Mouse (Mus musculus) natural killer cell, adult 2 months (primary cell): ENCODE measurements around the gene Sobp.

ENCODE experiments used
- DNase-seq, 2 experiments: peaks; one replicate each; pipeline ENCODE4 v3.0.0; 2022; ENCODE audit warnings: low spot score in 2 of 2

The Sobp gene

DNA sequence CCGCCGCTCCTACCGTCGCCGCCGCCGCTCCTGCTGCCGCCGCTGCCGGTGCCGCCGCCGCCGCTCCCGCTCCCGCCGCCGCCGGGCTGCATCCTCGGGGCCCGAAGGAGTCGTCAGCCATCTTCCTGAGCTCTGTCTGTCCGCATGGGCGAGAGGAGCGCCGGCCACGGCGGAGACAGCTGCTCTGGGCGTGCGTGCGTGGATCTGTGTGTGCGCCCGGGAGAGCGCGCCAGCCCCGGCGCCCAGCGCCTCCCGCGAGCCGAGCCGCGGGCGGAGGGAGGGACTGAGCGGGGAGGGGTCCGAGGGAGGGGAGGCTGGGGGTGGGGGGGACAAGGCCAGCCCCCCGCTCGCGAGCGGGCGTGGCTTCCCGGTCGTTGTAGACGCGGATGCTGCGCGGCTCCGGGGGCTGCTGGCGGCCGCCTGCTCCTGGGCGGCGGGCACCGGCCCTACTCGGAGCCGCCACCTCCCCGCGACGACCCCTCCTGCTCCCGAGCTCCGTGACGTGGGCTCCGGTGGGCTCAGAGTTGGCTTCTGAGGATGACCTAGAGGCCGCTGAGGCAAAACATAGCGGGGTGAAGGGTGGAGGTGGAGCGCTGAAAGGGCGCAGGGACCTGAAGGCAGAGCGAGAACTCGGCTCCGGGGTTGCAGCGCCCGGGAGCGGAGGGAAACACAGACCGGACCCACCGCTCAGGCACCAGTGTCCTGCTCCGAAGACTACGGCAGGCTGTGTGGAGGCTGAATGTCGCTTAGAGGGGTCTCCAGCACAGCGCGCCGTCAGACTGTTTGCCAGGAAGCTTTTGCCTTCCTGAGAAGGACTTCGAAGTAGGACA is at the start of gene Sobp, which contains the start of gene 9030612E09Rik:
Sobp (minus strand) TSS at position 205 of the 830 bp plus-strand sequence.
9030612E09Rik (plus strand) TSS at position 379 of the 830 bp plus-strand sequence.
- no peak for DNase-seq

DNA sequence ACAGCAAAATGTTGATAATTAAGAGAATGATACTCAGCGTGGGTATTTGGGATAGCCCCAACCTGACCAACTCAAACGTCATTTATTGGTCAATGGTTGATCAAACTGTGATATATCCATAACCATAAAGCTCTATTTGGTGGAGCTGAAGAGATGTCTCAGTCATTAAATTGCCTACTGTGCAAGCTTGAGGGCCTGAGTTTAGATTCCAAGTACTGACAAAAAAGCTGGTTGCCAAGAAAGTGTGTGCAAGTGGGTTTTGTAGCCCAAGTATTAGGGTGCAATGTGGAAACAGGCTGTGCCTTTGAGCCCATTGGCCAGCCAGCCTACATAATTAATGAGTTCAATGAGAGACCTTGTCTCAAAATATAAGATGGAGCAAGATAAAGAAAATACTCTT is 49.1 kb upstream of the Sobp start:
- no peak for DNase-seq

DNA sequence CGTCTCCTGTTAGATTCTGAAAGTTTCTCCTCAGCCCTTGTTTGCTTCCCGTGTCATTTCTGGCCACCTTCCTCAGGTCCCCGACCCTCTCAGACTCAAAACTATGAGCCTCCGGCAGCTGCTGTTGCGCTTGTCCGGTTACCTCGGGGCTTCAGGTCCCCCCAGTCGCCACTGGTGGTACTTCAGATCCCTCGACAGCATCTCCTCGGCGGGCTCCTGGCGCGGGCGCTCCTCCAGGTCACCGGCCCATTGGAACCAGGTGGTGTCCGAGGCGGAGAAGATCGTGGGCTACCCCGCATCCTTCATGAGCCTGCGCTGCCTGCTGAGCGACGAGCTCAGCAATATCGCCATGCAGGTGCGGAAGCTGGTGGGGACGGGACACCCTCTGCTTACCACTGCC is 47.3 kb upstream of the Sobp start:
- DNase-seq = no peak

DNA sequence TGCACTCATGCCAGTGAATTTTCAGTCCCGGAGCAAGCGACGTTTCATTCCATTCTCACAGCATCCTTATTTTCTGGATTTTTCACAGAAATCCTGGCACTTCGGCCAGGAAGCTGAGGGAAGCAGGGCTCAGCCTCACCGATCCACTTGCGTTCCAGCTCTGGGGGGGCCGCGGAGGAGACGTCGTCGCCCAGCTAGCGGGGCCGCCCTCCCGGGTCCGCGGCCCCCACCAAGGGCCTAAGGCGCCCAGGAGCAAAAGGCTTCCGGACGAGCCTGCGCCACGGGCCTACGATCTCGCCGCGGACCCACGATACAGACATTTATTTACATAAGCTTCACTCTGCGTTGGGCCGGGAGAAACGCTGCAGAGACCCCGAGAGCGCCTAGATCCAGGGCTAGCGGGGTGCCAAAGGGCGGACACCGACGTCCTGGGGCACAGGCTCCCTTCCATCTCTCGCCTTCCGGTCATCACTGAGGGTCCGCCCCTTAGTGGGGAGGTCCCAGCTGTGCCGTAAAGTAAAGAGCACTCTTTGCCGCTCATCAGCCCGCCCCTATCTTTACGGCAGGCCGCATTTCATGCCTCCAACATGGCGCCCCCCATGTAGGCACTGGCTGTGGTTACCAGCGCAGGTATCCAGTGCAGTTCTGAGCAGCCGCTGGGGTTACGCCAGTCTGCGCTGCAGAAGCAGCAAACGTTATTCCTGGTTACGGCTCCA is 46.7 kb upstream of the Sobp start, which contains the start of gene Pdss2:
Pdss2 (plus strand) TSS at position 577 of the 716 bp plus-strand sequence.
- DNase-seq = peak; percentile 87 to 89

DNA sequence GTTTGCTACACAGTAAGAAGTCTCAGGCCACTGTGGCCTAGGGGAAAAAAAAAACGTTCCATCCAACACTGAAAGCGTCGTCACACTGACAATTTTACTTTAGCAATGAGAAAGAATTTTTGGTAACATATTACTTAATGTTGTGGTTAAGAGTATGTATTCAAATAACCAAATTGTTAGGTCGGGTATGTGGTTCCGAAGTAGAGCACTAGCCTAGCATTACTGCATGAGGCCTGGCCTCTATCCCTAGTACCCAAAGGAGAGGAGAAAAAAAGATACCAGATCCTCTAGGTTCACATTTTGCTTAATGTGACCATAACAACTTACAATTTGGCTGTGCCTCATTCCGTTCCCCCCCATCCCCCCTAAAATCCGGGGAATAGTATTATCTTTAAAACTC is 46.1 kb upstream of the Sobp start:
- no peak for DNase-seq

DNA sequence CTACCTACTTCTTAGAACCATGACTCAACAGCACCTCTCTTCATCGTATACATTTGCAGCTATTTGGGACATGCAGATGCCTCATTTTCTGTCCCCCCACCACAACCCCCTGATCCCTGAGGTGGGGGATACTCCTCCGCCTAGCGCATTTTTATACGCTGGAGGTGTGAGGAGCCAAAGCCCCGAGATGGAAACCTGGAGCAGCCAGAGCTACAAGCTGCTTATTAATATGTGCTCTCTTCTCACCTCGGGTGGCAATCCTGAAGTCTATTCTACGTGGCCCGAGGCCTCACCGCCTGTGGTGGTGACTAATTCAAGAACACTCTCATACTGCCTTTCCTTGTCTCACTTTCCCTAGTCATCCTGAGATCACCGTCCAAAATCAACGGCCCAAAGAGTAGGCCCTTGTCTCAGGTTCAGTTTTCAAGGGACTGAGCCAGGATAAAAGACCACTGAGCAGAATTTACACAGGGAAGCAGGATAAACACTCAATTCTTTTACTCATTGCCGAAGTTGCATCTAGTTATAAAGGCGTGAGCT is 43.1 kb upstream of the Sobp start:
- DNase-seq = no peak

DNA sequence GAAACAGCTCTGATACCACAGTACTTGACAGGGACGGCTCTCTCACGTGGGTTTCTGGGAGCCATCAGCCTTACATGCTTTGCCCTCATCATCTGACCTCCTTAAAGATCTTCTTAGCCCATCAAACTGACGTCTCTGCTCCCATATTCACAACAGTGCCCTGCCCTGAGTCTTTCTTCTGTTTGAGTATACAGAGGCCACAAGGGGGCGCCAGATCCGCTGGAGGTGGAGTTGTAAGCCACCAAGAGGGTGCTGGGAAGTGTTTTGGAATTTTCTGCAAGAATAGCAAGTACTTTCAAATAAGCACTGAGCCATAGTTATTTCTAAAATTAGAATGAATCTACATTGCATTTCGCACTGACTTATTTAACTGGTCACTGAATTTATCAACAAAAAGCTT is 37.5 kb upstream of the Sobp start:
- peak; percentile 18 to 58 for DNase-seq

DNA sequence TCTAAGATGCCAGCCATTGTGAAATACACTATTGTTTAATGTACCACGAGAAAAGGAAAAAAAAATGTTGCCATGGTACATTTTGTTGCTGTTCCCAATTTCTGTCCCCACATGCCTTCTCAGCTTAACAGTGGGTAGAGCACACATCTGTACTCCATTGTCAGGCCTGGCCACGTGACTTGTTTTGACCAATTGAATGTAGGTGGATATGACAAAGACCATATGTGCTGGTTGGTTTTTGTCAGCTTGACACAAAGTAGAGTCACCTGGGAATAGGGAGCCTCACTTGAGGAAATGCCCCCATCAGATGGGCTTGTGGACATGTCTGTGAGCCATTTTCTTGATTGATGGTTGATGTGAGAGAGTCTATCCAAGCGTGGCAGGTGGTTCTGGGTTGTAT is 29.5 kb upstream of the Sobp start:
- DNase-seq = no peak

DNA sequence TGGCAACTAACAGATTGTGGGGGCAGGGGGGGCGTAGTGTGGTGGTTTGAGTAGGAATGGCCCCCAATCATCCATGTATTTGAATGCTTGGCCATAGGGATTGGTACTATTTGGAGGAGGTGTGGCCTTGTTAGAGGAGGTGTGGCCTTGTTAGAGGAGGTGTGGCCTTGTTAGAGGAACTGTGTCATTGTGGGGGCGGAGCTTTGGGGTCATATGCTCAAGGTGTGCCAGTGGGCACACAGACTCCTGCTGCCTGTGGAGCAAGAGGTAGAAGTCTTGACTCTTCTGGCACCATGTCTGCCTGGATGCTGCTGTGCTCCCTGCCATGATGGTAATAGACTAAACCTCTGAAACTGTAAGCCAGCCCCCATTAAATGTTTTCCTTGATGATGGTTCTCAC is 25.9 kb upstream of the Sobp start:
- no peak for DNase-seq

DNA sequence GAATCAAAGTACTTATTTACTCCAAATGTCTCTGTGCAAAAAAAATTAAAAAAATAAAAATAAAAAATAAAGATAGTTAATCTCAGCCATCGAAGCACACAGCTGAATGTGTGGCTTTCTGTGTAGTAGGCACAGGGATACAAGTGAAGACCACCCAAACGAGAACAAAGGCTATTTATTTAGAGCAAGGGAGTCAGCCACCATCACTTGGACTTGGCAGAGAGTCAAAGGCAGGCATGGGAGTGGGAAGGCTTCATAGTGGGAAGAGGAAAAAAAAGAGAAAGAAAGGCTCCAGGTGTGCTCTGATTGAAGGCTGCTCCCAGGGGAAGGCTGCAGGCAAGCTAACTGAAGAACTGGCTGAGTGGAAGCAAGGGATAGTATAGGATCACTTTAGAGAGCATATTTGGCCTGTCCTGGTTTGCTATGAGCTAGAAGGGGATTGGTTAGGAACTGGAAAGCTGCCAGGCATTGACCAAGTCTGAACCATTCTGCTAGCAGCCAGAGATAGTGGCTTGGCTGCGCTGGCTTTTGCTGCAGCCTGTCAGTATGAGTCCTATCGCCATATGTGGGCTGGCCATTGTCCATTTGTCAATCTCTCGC is 6.1 kb upstream of the Sobp start:
- no peak for DNase-seq

DNA sequence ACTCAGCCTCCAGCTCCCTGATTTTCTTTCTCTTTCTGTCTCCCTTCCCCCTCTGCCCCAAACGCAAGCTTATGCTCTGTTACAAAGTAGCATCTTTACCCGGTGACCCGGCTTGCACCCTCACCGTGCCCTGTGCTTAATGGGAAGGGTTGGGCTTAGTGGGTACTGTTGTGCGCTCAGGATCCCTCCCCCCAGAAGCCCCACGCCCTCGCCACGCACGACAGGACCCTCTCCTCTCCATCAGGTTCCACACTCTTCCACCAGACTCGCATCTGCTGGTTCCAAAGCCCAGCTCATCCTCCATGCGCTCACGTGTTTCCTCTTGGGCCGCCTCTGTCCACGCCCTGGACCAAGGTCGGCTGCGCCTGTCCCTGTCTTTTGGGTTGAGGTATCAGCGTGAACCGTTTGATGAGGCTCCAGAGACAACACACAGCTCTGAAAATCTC is 849 bp upstream of the Sobp start:
- DNase-seq = no peak

DNA sequence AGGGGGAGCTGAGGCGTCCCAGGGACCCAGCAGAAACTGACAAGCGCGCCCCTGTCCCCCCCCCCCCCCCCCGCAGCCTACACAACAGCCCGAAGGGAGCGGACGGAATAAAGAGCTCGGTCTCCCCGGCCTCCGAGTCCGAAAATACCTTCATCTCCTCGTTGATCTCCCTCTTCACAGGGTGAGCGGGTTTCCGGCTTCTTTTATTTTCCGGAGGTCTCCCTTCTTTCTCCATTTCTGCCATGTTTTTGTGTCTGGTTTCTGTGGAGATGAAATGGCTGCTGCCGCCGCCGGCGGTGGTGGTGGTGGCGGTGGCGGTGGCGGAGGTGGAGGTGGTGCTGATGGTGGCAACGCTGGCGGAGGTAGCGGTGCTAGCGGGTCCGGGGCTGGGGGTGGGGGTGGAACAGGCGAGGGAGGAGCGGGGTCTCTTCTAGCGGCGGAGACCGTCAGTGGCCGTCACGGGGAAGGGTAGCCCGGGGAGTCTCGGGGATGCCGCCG is 453 bp downstream of the Sobp start:
- no peak for DNase-seq

DNA sequence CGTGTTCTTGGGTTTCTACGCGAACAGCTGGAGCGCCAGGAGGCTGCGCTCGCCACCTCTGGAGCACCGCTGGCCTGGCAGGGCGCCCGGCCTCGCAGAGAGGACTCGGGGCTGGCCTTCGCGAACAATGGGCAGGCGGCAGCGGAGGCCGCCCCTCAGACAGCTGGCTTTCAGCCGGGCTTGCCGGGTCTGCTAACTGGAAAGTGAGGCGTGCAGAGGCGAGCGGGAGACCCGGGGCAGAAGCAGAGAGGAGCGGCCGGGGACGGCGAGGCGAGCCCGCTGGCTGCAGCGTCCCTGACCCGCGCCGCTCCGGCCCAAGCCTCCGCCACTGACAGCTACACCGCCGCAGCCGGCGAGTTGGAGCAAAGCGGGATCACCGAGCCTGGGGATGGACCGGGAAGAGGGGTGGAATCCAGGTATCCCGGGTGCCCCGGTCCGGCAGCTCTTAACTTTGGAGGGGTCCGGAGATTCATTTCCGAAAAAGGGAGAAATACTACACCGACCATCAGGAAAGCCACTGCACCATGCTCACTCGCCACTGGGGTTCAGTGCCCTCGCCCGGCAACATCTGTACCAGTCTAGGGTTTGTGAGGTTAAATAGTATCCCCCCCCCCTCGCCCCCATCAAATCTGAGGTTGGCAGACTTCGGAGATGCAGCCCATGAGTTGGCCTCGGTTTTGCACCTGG is 1.0 kb downstream of the Sobp start:
- DNase-seq = no peak

DNA sequence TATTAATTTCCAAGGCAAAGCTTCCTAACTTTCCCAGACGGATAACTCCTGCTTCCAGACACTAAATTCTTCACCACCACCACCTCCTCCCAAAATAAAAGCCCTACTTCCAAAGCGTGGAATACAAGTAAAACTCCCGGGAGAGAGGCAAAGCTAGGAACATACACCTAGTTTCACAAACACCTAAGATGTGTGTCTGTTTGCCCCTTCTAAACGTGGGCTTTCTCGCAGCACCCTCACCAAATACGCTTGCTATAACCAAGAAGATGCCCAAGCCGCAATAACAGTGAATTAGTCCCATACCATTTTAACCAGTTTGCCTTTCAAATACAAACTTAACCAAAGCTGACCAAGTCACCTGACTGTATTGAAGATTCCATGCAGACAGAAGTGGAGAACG is 1.8 kb downstream of the Sobp start:
- DNase-seq = no peak

DNA sequence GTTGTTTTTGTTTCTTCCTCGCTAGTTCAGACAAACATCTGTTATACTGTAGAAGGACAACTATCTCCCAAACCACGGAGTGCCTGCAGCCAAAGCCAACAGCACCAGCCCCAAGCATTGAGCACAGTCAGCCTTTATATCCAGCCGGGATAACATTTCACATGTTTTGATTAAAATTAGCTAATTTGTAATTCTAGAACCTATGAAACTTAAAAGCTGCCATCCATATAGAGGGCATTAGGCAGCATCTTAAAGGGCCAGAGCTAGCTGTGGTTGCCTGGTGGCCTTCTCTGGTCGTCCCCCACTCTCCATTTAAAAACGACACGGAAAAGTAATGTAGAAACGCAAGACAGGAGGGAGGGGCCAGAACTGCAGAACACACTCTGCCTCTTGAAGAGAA is 2.3 kb downstream of the Sobp start:
- no peak for DNase-seq

DNA sequence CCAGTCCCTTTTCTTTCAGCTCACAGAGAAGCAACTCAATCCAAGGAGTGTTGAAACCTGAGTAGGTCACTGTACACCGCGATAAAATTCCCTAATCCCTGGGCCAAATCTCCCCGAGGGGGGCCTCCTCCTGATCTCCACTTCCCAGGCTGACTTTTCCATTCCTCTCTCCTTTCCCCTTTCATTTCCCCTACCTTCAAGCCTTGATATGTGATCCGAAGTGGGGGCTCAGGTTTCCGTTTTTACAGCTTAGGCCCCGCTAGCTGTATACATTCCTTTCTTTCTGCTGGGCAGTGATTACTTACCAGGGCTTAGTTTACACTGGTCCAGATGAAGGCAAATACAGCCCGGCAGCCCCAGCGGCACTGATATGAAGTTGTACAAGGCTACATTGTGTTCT is 3.2 kb downstream of the Sobp start:
- DNase-seq = no peak

DNA sequence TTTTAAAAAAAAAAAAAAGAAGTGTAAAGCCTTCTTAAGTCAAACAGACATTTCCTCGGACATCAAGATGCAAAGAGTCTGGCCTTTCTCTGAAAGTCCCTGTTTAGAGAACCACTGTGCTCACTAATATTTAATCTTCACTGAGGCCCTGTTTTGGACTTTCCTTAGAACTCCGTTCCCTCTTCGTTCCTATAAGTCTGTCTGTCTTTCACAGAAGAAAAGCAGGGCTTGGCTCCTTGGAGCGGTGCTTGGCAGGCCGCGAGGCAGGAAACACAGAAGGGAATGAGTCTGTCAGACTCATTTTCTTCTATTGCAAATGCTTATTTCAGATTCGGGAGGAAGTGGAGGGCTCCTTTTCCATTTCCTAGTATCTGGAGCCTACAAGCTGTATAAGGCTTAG is 5.5 kb downstream of the Sobp start:
- no peak for DNase-seq

DNA sequence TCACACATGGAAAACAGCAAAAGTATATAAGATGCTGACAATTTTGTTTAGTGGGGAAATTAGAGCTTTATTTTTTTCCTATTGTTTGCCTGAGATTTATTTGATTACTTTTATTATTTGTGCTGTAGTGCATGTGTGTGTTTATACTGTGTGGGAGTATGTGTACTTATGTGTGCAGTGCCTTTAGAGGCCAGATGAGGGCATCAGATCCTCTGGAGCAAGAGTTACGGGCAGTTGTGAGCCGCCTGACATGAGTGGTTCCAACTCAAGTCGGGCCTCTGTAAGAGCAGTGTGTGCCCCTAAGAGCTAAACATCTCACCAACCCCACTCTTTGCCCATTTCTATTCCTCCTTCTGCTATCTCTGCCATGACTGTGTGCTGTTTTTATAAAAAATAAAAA is 7.5 kb downstream of the Sobp start:
- DNase-seq = no peak

DNA sequence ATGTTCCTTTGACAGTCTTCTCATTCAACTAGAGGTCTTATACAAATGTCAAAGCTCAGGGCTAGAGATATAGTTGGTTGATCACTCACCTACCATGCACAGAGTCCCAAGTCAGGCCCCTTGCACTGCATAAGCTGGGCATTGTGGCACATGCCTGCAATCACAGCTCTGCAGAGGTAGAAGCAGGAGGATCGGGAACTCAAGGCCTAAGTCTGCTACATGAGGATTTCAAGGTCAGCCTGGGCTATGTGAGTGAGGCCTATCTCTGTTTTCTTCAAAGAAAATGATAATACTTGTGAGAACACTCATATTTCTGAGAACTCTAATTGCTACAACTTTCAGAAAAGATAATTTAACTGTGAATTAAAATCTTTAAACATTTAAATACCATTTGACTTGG is 8.2 kb downstream of the Sobp start:
- DNase-seq = no peak

DNA sequence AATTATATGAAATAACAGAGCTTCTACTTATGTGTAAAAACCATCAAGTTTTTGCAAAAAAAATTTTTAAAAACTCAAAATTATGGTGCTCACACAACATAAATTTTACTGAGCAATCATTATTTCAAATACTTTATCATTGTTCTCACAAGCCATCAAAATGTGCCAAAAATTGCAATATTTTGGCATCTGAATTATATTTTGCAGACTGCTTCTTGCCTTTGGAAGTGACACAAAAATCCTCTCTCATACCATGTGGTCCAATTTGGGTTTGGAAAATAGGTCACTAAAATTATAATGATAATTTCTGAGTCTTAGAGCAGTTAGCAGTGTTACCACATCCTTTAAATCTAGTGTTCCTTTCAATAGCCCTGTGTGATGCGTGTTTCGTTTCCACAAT is 9.9 kb downstream of the Sobp start:
- no peak for DNase-seq

DNA sequence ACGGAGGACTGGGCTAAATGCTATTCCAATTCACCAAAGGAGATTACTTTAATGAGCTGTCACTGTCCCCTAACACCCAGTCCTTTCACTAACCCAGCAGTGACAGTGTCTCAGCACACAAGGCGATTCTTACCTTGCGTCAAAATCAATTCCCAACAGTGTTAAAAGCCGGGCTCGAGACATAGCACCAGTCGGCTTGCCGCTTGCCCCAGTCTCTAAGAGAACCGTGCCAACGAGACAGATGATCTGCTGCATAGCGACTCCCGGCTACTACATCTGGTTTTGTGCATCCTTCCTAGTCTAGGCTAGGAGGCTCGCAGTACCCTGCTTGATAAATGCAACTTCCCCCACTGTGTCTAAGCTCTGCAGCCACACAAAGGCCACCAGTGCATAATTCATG is 12.0 kb downstream of the Sobp start:
- DNase-seq = no peak

DNA sequence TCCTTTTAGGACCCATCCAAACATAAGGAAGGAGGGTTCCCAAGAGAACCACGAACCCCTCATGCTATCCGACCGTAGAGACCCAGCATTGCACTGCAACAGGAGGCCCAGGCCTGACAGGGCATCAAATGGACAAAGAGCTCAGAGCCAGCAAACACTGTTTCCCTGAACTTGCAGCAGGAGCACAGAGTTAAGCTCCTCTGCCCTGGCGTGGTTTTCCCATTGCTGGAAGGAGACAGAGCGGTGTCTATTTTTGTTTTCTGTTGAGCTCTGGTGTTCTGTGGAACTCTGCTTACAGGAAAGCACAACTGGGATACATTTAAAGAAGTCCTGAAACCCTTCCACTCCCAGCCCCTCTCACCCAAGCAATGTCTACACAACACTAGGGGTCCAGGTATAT is 15.0 kb downstream of the Sobp start:
- no peak for DNase-seq
